Mouse (Mus musculus): ENCODE measurements at regions not wholly inside any gene's neighbourhood (a gene's known extent, or its start where the extent isn't known, plus 50 kb on each side); places are given as distances from the start of the nearest gene placed in this dataset.

DNA sequence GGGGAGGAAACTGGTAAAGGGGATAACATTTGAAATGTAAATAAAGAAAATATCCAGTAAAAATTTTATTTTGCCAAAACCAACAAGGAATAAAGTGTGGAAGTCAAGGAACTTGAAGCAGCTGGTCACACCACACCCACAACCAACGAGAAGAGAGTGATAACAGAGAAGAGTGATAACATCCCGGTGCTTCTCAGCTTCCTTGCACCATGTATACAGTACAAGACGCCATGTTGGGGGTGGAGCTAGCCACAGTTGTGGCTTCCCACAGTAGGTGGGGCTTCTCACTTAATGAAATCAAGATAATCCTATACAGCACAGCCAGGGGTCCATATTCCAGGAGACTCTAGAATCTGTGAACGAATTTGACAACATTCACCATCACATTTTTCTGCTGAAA is 77.9 kb downstream of the Gm11983 start:
- ATAC-seq (ENCODE audit: insufficient read depth): no peak
- Histone ChIP-seq H3K4me3 (ENCODE audit: insufficient read depth in 1 of 2, low read depth in 2 of 2, low read length in 2 of 2) (no peak overlapping the region), H3K4me2 (ENCODE audit: low read depth) (no peak overlapping the region), H3K27ac (no peak overlapping the region), H3K36me3 (replicated peaks; ENCODE audit: control insufficient read depth, insufficient read depth, low read depth) (no peaks in the 10 kb centered on the region), H3K4me1 (replicated peaks; ENCODE audit: control insufficient read depth in 2 of 2, insufficient read depth in 2 of 2, low read length in 1 of 2) (no peaks in the 10 kb centered on the region), H3K27me3 (ENCODE audit: control insufficient read depth, insufficient read depth, low read length) (no peaks in the 10 kb centered on the region), H3K9me3 (ENCODE audit: control insufficient read depth, low read length) (no peaks in the 10 kb centered on the region), H3K9ac (replicated peaks) (no peak overlapping the region)
- no peak for DNase-seq (ENCODE audit: low read depth in 3 of 3, low spot score in 3 of 3)
- 36% methylated on average over 4 of the region's 4 CpGs for WGBS (ENCODE audit: insufficient replicate concordance)
- TF ChIP-seq EP300 (IDR thresholded peaks at IDR 0.05; ENCODE audit: low read depth): no peak
- TF ChIP-seq CTCF (IDR thresholded peaks at IDR 0.05; ENCODE audit: low read depth): no peak

DNA sequence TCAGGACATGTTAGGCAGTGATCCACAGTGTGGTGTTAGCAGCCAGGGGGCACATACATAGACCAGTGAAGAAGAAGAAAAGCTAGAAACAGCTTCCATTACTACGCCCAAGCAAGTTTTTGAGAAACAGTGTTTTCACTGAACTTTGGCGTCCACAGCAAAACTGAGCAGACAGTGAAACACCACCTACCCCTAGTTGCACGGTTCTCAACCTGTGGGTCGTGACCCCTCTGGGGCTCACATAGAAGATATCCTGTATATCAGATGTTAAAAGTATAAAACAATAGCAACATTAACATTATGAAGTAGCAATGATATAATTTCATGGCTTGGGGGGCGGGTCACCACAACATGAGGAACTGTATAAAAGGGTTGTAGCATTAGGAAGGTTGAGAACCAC is 81.1 kb downstream of the Ramp3 start:
- TF ChIP-seq EP300 (IDR thresholded peaks at IDR 0.05; ENCODE audit: low read depth) (no peak), CTCF (IDR thresholded peaks at IDR 0.05; ENCODE audit: low read depth) (no peak)
- 57% methylated on average over 5 of the region's 5 CpGs for WGBS (ENCODE audit: insufficient replicate concordance)
- Histone ChIP-seq H3K27me3 (ENCODE audit: control insufficient read depth, insufficient read depth, low read length) (no peaks in the 10 kb centered on the region), H3K27ac (no peak overlapping the region), H3K36me3 (replicated peaks; ENCODE audit: control insufficient read depth, insufficient read depth, low read depth) (no peaks in the 10 kb centered on the region), H3K9ac (replicated peaks) (no peak overlapping the region), H3K9me3 (ENCODE audit: control insufficient read depth, low read length) (no peaks in the 10 kb centered on the region), H3K4me3 (ENCODE audit: insufficient read depth in 1 of 2, low read depth in 2 of 2, low read length in 2 of 2) (no peak overlapping the region), H3K4me1 (replicated peaks; ENCODE audit: control insufficient read depth in 2 of 2, insufficient read depth in 2 of 2, low read length in 1 of 2) (no peaks in the 10 kb centered on the region), H3K4me2 (ENCODE audit: low read depth) (no peak overlapping the region)
- ATAC-seq (ENCODE audit: insufficient read depth): no peak
- no peak for DNase-seq (ENCODE audit: low read depth in 3 of 3, low spot score in 3 of 3)

GRCm38 (mm10) chr11:6738581-6738980 is 80.3 kb downstream of the Ramp3 start:
- Histone ChIP-seq H3K9me3 (ENCODE audit: control insufficient read depth, low read length) (no peaks in the 10 kb centered on the region), H3K9ac (replicated peaks) (no peak overlapping the region), H3K4me1 (replicated peaks; ENCODE audit: control insufficient read depth in 2 of 2, insufficient read depth in 2 of 2, low read length in 1 of 2) (no peaks in the 10 kb centered on the region), H3K27ac (no peak overlapping the region), H3K4me2 (ENCODE audit: low read depth) (no peak overlapping the region), H3K27me3 (ENCODE audit: control insufficient read depth, insufficient read depth, low read length) (no peaks in the 10 kb centered on the region), H3K36me3 (replicated peaks; ENCODE audit: control insufficient read depth, insufficient read depth, low read depth) (no peaks in the 10 kb centered on the region), H3K4me3 (ENCODE audit: insufficient read depth in 1 of 2, low read depth in 2 of 2, low read length in 2 of 2) (no peak overlapping the region)
- TF ChIP-seq EP300 (IDR thresholded peaks at IDR 0.05; ENCODE audit: low read depth): no peak
- no peak for TF ChIP-seq CTCF (IDR thresholded peaks at IDR 0.05; ENCODE audit: low read depth)
- DNase-seq (ENCODE audit: low read depth in 3 of 3, low spot score in 3 of 3) (no peak), ATAC-seq (ENCODE audit: insufficient read depth) (no peak)
- WGBS (ENCODE audit: insufficient replicate concordance): 73% methylated on average over 3 of the region's 3 CpGs

GRCm38 (mm10) chr11:6738163-6738562 is 79.8 kb downstream of the Ramp3 start:
- Histone ChIP-seq H3K9me3 (ENCODE audit: control insufficient read depth, low read length) (no peaks in the 10 kb centered on the region), H3K9ac (replicated peaks) (no peak overlapping the region), H3K4me3 (ENCODE audit: insufficient read depth in 1 of 2, low read depth in 2 of 2, low read length in 2 of 2) (no peak overlapping the region), H3K36me3 (replicated peaks; ENCODE audit: control insufficient read depth, insufficient read depth, low read depth) (no peaks in the 10 kb centered on the region), H3K4me1 (replicated peaks; ENCODE audit: control insufficient read depth in 2 of 2, insufficient read depth in 2 of 2, low read length in 1 of 2) (no peaks in the 10 kb centered on the region), H3K27me3 (ENCODE audit: control insufficient read depth, insufficient read depth, low read length) (no peaks in the 10 kb centered on the region), H3K27ac (no peak overlapping the region), H3K4me2 (ENCODE audit: low read depth) (no peak overlapping the region)
- TF ChIP-seq EP300 (IDR thresholded peaks at IDR 0.05; ENCODE audit: low read depth) (no peak), CTCF (IDR thresholded peaks at IDR 0.05; ENCODE audit: low read depth) (no peak)
- 60% methylated on average over 3 of the region's 3 CpGs for WGBS (ENCODE audit: insufficient replicate concordance)
- DNase-seq (ENCODE audit: low read depth in 3 of 3, low spot score in 3 of 3) (no peak), ATAC-seq (ENCODE audit: insufficient read depth) (no peak)

GRCm38 (mm10) chr11:6734746-6735430 is 76.6 kb downstream of the Ramp3 start:
- DNase-seq (ENCODE audit: low read depth in 3 of 3, low spot score in 3 of 3) (no peak), ATAC-seq (ENCODE audit: insufficient read depth) (no peak)
- H3K9me3 ChIP-seq (ENCODE audit: control insufficient read depth, low read length): no peaks in the 10 kb centered on the region
- whole genome bisulfite sequencing (ENCODE audit: insufficient replicate concordance): 63% methylated on average over 7 of the region's 7 CpGs
- H3K4me2 ChIP-seq (ENCODE audit: low read depth): no peak overlapping the region
- no peak overlapping the region for H3K4me3 ChIP-seq (ENCODE audit: insufficient read depth in 1 of 2, low read depth in 2 of 2, low read length in 2 of 2)
- no peak overlapping the region for H3K27ac ChIP-seq
- TF ChIP-seq CTCF (IDR thresholded peaks at IDR 0.05; ENCODE audit: low read depth) (no peak), EP300 (IDR thresholded peaks at IDR 0.05; ENCODE audit: low read depth) (no peak)
- no peaks in the 10 kb centered on the region for H3K36me3 ChIP-seq (replicated peaks; ENCODE audit: control insufficient read depth, insufficient read depth, low read depth)
- no peaks in the 10 kb centered on the region for H3K4me1 ChIP-seq (replicated peaks; ENCODE audit: control insufficient read depth in 2 of 2, insufficient read depth in 2 of 2, low read length in 1 of 2)
- H3K9ac ChIP-seq (replicated peaks): no peak overlapping the region
- H3K27me3 ChIP-seq (ENCODE audit: control insufficient read depth, insufficient read depth, low read length): no peaks in the 10 kb centered on the region

All from liver, embryonic 14.5 days (tissue).